Comparison of ENCODE assay signal across 24 mouse cellular contexts in the genomic region with DNA sequence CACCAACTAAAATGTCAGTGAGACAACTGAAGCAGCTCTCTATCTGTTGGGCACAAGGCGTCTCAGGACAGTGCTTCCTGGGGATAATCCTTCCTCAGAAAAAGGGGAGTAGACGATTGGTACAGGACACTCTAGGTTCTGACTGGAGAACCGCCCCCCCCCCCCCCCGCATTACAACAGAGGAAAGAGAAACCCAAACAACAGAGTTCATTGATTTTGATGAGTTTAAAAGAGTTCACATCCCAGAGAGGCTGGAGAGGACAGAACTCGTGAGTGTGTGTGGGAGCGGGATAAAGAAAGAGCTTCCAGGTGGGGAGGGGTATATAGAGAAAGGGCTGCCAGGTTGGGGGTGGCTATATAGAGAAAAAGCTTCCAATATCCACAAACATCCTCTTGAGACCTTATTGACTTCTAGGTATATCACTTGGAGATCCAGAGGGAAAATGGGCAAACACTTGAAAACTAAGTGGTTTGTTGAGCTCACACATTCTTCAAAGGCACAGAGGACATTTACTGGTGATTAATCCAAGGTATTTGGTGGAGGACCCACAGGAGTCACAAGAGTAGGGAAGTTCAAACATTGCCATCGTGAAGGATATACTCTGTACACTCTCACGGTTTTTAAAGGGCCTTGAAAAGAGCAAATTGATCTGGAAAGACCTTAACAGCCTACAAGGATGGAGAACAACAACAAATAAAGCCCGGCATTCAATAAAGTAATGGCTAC. TPM values are rescaled to one million over a fixed set of nuclear protein-coding genes. Genes with fewer than 3 reads are reported as not detected.
DNase-seq lines count a peak whose midpoint lies in the region; ATAC-seq and TF ChIP-seq lines count a peak whose summit lies in the region.
"Had no signal": no experiment of that assay in that cellular context is flagged by ENCODE, and none has a peak within 500 bp of the region (broad histone marks: within the 10 kb centered on the region; RNA-seq: fewer than 3 reads in every experiment).

No protein-coding gene starts in this region.

- 0 out of 2 replicates have a peak, but pooled peaks have one; percentile 21 for TF ChIP-seq EP300 in liver, postnatal 0 days (IDR thresholded peaks at IDR 0.05; ENCODE audit: low read depth)

- 29% methylated on average over 9 of the region's 9 CpGs for WGBS in liver, adult 2 months
- 55% methylated on average over 9 of the region's 9 CpGs for WGBS in liver, embryonic 12.5 days (ENCODE audit: insufficient replicate concordance)
- 56% methylated on average over 9 of the region's 9 CpGs for WGBS in liver, postnatal 0 days (ENCODE audit: insufficient replicate concordance)
- WGBS in liver, embryonic 11.5 days: 67% methylated on average over 9 of the region's 9 CpGs
- 49% methylated on average over 9 of the region's 9 CpGs for WGBS in lung, embryonic 16.5 days

- no peaks in the 10 kb centered on the region for H3K9me3 ChIP-seq in liver, embryonic 12.5 days (replicated peaks)
- no peaks in the 10 kb centered on the region for H3K9me3 ChIP-seq in liver, postnatal 0 days (ENCODE audit: low read length)
- no peaks in the 10 kb centered on the region for H3K9me3 ChIP-seq in liver, embryonic 11.5 days (ENCODE audit: control insufficient read depth, low read length)
- H3K9me3 ChIP-seq in lung, embryonic 16.5 days (ENCODE audit: control insufficient read depth, low read length): no peaks in the 10 kb centered on the region
- H3K9me3 ChIP-seq: embryonic facial prominence, embryonic 10.5 days; embryonic facial prominence, embryonic 12.5 days; forebrain, embryonic 13.5 days; G1E had no signal

- peaks cover 19% of the 10 kb centered on the region for H3K4me1 ChIP-seq in liver, adult 2 months (ENCODE audit: control insufficient read depth, insufficient read depth, low read length)
- 0 out of 2 replicates have a peak, but pooled peaks cover 6% of the 10 kb centered on the region for H3K4me1 ChIP-seq in liver, embryonic 12.5 days
- H3K4me1 ChIP-seq in liver, postnatal 0 days (ENCODE audit: insufficient read depth): peaks cover 11% of the 10 kb centered on the region
- no peaks in the 10 kb centered on the region for H3K4me1 ChIP-seq in liver, embryonic 11.5 days (replicated peaks; ENCODE audit: control insufficient read depth, insufficient read depth, low read length)
- H3K4me1 ChIP-seq in lung, embryonic 16.5 days (replicated peaks; ENCODE audit: control insufficient read depth, insufficient read depth, low read length): peaks cover under 1% of the 10 kb centered on the region
- H3K4me1 ChIP-seq: embryonic facial prominence, embryonic 10.5 days; embryonic facial prominence, embryonic 12.5 days; forebrain, embryonic 13.5 days had no signal

- no peak for TF ChIP-seq CTCF in liver, adult 2 months (IDR thresholded peaks at IDR 0.05; ENCODE audit: low read depth, low read length)
- TF ChIP-seq CTCF in liver, postnatal 0 days (IDR thresholded peaks at IDR 0.05; ENCODE audit: low read depth): no peak

- peak overlapping the region; percentile 70 for H3K27ac ChIP-seq in liver, adult 2 months (replicated peaks; ENCODE audit: insufficient read depth, low read depth, low read length)
- no peak overlapping the region for H3K27ac ChIP-seq in liver, embryonic 12.5 days
- peak overlapping the region; percentile 68 for H3K27ac ChIP-seq in liver, postnatal 0 days (ENCODE audit: low read depth)
- H3K27ac ChIP-seq in liver, embryonic 11.5 days (ENCODE audit: low read depth, low read length): no peak overlapping the region
- H3K27ac ChIP-seq in lung, embryonic 16.5 days (ENCODE audit: low read length): no peak overlapping the region
- H3K27ac ChIP-seq: embryonic facial prominence, embryonic 10.5 days; embryonic facial prominence, embryonic 12.5 days; forebrain, embryonic 13.5 days had no signal

- peak; percentile 64 for DNase-seq in liver, adult 2 months (ENCODE audit: extremely low read depth, low read depth, low spot score)
- peak; percentile 23 for DNase-seq in liver, postnatal 0 days
- no peak for DNase-seq in liver, embryonic 11.5 days (ENCODE audit: low spot score)
- DNase-seq in lung, postnatal 14 days: no peak
- peak; percentile 36 for DNase-seq in lung, postnatal 25 days (ENCODE audit: low spot score)
- DNase-seq in lung, adult 18-20 months: no peak
- DNase-seq: adrenal gland, adult 8-10 months; adrenal gland, postnatal 14 days; adrenal gland, postnatal 36 days; B cell, adult 2 months; cerebellum, adult 11-12 months; cerebellum, adult 2 months; cerebellum, adult 9-10 months; cerebellum, postnatal 10 days; cerebellum, postnatal 25 days had no signal

- no peak for ATAC-seq in liver, embryonic 12.5 days
- peak; percentile 65 for ATAC-seq in liver, postnatal 0 days
- ATAC-seq in liver, embryonic 11.5 days (replicated peaks; ENCODE audit: low FRiP score): no peak
- ATAC-seq in lung, embryonic 16.5 days (ENCODE audit: low read depth): peak; percentile 58
- ATAC-seq: activated CD4-positive, CD25-positive, alpha-beta regulatory T cell, adult 4 months; CD4-positive, CD25-positive, alpha-beta regulatory T cell, adult 4 months; forebrain, embryonic 13.5 days; Patski had no signal

- H3K9ac ChIP-seq in liver, adult 2 months (ENCODE audit: low read depth, low read length): no peak overlapping the region
- no peak overlapping the region for H3K9ac ChIP-seq in liver, embryonic 12.5 days
- no peak overlapping the region for H3K9ac ChIP-seq in liver, postnatal 0 days (replicated peaks)
- no peak overlapping the region for H3K9ac ChIP-seq in liver, embryonic 11.5 days (ENCODE audit: low read depth, low read length)
- H3K9ac ChIP-seq in lung, embryonic 16.5 days (ENCODE audit: low read length): no peak overlapping the region
- H3K9ac ChIP-seq: embryonic facial prominence, embryonic 12.5 days; forebrain, embryonic 13.5 days had no signal

- TF ChIP-seq POLR2A in liver, adult 2 months (IDR thresholded peaks at IDR 0.05; ENCODE audit: extremely low read depth, insufficient read depth, low read length): no peak

- no peaks in the 10 kb centered on the region for H3K79me2 ChIP-seq in liver, adult 2 months (ENCODE audit: control insufficient read depth, insufficient read depth, low read length)

- H3K4me3 ChIP-seq in liver, adult 2 months (ENCODE audit: insufficient read depth, low read depth, low read length): no peak overlapping the region
- no peak overlapping the region for H3K4me3 ChIP-seq in liver, embryonic 12.5 days
- no peak overlapping the region for H3K4me3 ChIP-seq in liver, postnatal 0 days (ENCODE audit: low read depth, low read length)
- H3K4me3 ChIP-seq in liver, embryonic 11.5 days (ENCODE audit: low read depth, low read length): no peak overlapping the region
- H3K4me3 ChIP-seq in lung, embryonic 16.5 days (ENCODE audit: low read length): no peak overlapping the region
- H3K4me3 ChIP-seq: embryonic facial prominence, embryonic 10.5 days; embryonic facial prominence, embryonic 12.5 days; forebrain, embryonic 13.5 days had no signal

- no peaks in the 10 kb centered on the region for H3K36me3 ChIP-seq in liver, adult 2 months (ENCODE audit: control insufficient read depth, insufficient read depth, low read length)
- no peaks in the 10 kb centered on the region for H3K36me3 ChIP-seq in liver, embryonic 12.5 days
- H3K36me3 ChIP-seq in liver, postnatal 0 days (replicated peaks; ENCODE audit: insufficient read depth, low read length): no peaks in the 10 kb centered on the region
- H3K36me3 ChIP-seq in liver, embryonic 11.5 days (ENCODE audit: control insufficient read depth, insufficient read depth, low read length): no peaks in the 10 kb centered on the region
- H3K36me3 ChIP-seq in lung, embryonic 16.5 days (ENCODE audit: control insufficient read depth, insufficient read depth, low read length): no peaks in the 10 kb centered on the region
- H3K36me3 ChIP-seq: embryonic facial prominence, embryonic 10.5 days; embryonic facial prominence, embryonic 12.5 days; G1E had no signal

- no peaks in the 10 kb centered on the region for H3K27me3 ChIP-seq in liver, adult 2 months (ENCODE audit: control insufficient read depth, insufficient read depth, low read length)
- H3K27me3 ChIP-seq in liver, embryonic 12.5 days (replicated peaks): peaks cover 14% of the 10 kb centered on the region
- H3K27me3 ChIP-seq in liver, postnatal 0 days (ENCODE audit: insufficient read depth, low read length): no peaks in the 10 kb centered on the region
- peaks cover 7% of the 10 kb centered on the region for H3K27me3 ChIP-seq in liver, embryonic 11.5 days (replicated peaks; ENCODE audit: control insufficient read depth, insufficient read depth, low read length)
- H3K27me3 ChIP-seq in lung, embryonic 16.5 days (ENCODE audit: control insufficient read depth, insufficient read depth, low read depth, low read length): peaks cover 2% of the 10 kb centered on the region; the same call in 1 of the 2 replicates
- H3K27me3 ChIP-seq: Patski had no signal

- H3K4me2 ChIP-seq in liver, embryonic 12.5 days: no peak overlapping the region
- no peak overlapping the region for H3K4me2 ChIP-seq in liver, postnatal 0 days (ENCODE audit: low read depth, low read length)
- no peak overlapping the region for H3K4me2 ChIP-seq in liver, embryonic 11.5 days
- no peak overlapping the region for H3K4me2 ChIP-seq in lung, embryonic 16.5 days (ENCODE audit: low read depth, low read length)
- H3K4me2 ChIP-seq: embryonic facial prominence, embryonic 12.5 days; forebrain, embryonic 13.5 days had no signal

RNA-seq across cellular contexts. Expression of gene Ablim1, which starts 6.1 kb away (rescaled TPM):
- total RNA-seq in liver, adult 2 months (2014; rRNA removed): 23.7 and 35.2 TPM in 2 replicates
- polyA plus RNA-seq in liver, adult 2 months (2012; rRNA removed): 16.4 and 16.6 TPM in 2 replicates
- 6.1 and 7.8 TPM in 2 replicates for polyA plus RNA-seq in liver, embryonic 12.5 days (2016; fragmentation: Nextera tagmentation; extraction: Ambion mirVana)
- 11.5 and 12.0 TPM in 2 replicates for polyA plus RNA-seq in liver, postnatal 0 days (2015; fragmentation: Nextera tagmentation; extraction: Ambion mirVana)
- polyA plus RNA-seq in liver, embryonic 11.5 days (2014; fragmentation: Nextera tagmentation; extraction: Ambion mirVana): 9.9 and 11.6 TPM in 2 replicates
- polyA plus RNA-seq in lung, embryonic 16.5 days (2015; fragmentation: Nextera tagmentation; extraction: Ambion mirVana): 53.3 and 54.5 TPM in 2 replicates

RNA-seq across cellular contexts. Expression of gene Fam160b1, which starts 39.7 kb away (rescaled TPM):
- total RNA-seq in liver, adult 2 months (2014; rRNA removed): 18.4 and 21.7 TPM in 2 replicates
- polyA plus RNA-seq in liver, adult 2 months (2012; rRNA removed): 10.6 and 10.9 TPM in 2 replicates
- polyA plus RNA-seq in liver, embryonic 12.5 days (2016; fragmentation: Nextera tagmentation; extraction: Ambion mirVana): 9.2 and 9.5 TPM in 2 replicates
- 7.8 and 9.2 TPM in 2 replicates for polyA plus RNA-seq in liver, postnatal 0 days (2015; fragmentation: Nextera tagmentation; extraction: Ambion mirVana)
- 11.9 and 12.6 TPM in 2 replicates for polyA plus RNA-seq in liver, embryonic 11.5 days (2014; fragmentation: Nextera tagmentation; extraction: Ambion mirVana)
- 15.0 and 15.5 TPM in 2 replicates for polyA plus RNA-seq in lung, embryonic 16.5 days (2015; fragmentation: Nextera tagmentation; extraction: Ambion mirVana)

Comparison
In these comparisons a context has a peak if more than half of its experiments do, and no peak if none do; other contexts are left out.
1. DNase-seq: peak in liver, adult 2 months (single experiment), liver, postnatal 0 days (single experiment) and lung, postnatal 25 days (single experiment); none in liver, embryonic 11.5 days (single experiment), lung, postnatal 14 days (single experiment) and lung, adult 18-20 months (0 of 2).
2. H3K27ac ChIP-seq: peak in liver, adult 2 months (single experiment) and liver, postnatal 0 days (single experiment); none in liver, embryonic 12.5 days (single experiment), liver, embryonic 11.5 days (single experiment) and lung, embryonic 16.5 days (single experiment).
3. ATAC-seq: peak in liver, postnatal 0 days (single experiment) and lung, embryonic 16.5 days (single experiment); none in liver, embryonic 12.5 days (single experiment) and liver, embryonic 11.5 days (single experiment).